Mouse (Mus musculus): Measurements from ENCODE around the gene Tram2.
A peak's percentile ranks its signal among the peaks of the same experiment; 100 is the strongest.

The Tram2 gene

GRCm38 (mm10) chr1:21067536-21068221, 11.3 kb downstream of the Tram2 start:
- no peak for DNase-seq (ENCODE audit: low spot score in 2 of 2)

GRCm38 (mm10) chr1:21064153-21064552, 14.9 kb downstream of the Tram2 start:
- no peak for DNase-seq (ENCODE audit: low spot score in 2 of 2)

- no peak for DNase-seq (ENCODE audit: low spot score in 2 of 2)
These were observed 19.5 kb downstream of the Tram2 start for GRCm38 (mm10) chr1:21059385-21060109.

GRCm38 (mm10) chr1:21053009-21053408, 26.0 kb downstream of the Tram2 start:
- DNase-seq (ENCODE audit: low spot score in 2 of 2): no peak

- peak in 1 of 2 experiments; percentile 15 for DNase-seq (ENCODE audit: low spot score in 2 of 2)
These were observed 26.4 kb downstream of the Tram2 start for GRCm38 (mm10) chr1:21052608-21053007.

- DNase-seq (ENCODE audit: low spot score in 2 of 2): no peak
These were observed 26.9 kb downstream of the Tram2 start for GRCm38 (mm10) chr1:21052132-21052545.

- DNase-seq (ENCODE audit: low spot score in 2 of 2): no peak
These were observed 30.0 kb downstream of the Tram2 start for GRCm38 (mm10) chr1:21049005-21049404.

- no peak for DNase-seq (ENCODE audit: low spot score in 2 of 2)
These were observed 30.6 kb downstream of the Tram2 start for GRCm38 (mm10) chr1:21048402-21048801.

GRCm38 (mm10) chr1:21042461-21042860, 36.6 kb downstream of the Tram2 start:
- no peak for DNase-seq (ENCODE audit: low spot score in 2 of 2)

- no peak for DNase-seq (ENCODE audit: low spot score in 2 of 2)
These were observed 38.3 kb downstream of the Tram2 start for GRCm38 (mm10) chr1:21040610-21041326.

- DNase-seq (ENCODE audit: low spot score in 2 of 2): no peak
These were observed 38.9 kb downstream of the Tram2 start for GRCm38 (mm10) chr1:21040173-21040572.

GRCm38 (mm10) chr1:21039564-21039963, 39.5 kb downstream of the Tram2 start:
- no peak for DNase-seq (ENCODE audit: low spot score in 2 of 2)

GRCm38 (mm10) chr1:21037881-21038601, 41.0 kb downstream of the Tram2 start:
- no peak for DNase-seq (ENCODE audit: low spot score in 2 of 2)

GRCm38 (mm10) chr1:21035878-21036277, 43.2 kb downstream of the Tram2 start:
- no peak for DNase-seq (ENCODE audit: low spot score in 2 of 2)

- no peak for DNase-seq (ENCODE audit: low spot score in 2 of 2)
These were observed 45.3 kb downstream of the Tram2 start for GRCm38 (mm10) chr1:21033792-21034119.

GRCm38 (mm10) chr1:21033065-21033791, 45.8 kb downstream of the Tram2 start:
- no peak for DNase-seq (ENCODE audit: low spot score in 2 of 2)

- DNase-seq (ENCODE audit: low spot score in 2 of 2): no peak
These were observed 47.4 kb downstream of the Tram2 start for GRCm38 (mm10) chr1:21031650-21032049.

GRCm38 (mm10) chr1:21029000-21029399, 50.0 kb downstream of the Tram2 start:
- no peak for DNase-seq (ENCODE audit: low spot score in 2 of 2)

GRCm38 (mm10) chr1:21026534-21026933, 52.5 kb downstream of the Tram2 start:
- no peak for DNase-seq (ENCODE audit: low spot score in 2 of 2)

GRCm38 (mm10) chr1:21025203-21025602, 53.8 kb downstream of the Tram2 start:
- DNase-seq (ENCODE audit: low spot score in 2 of 2): no peak

GRCm38 (mm10) chr1:21023101-21023500, 55.9 kb downstream of the Tram2 start:
- DNase-seq (ENCODE audit: low spot score in 2 of 2): no peak

All from urinary bladder, adult 18-20 months (tissue).